Mouse (Mus musculus) thymus, adult 2 months (tissue): ENCODE data around the gene Mapkapk3. TPM values are rescaled to one million over a fixed set of nuclear protein-coding genes. Genes with fewer than 3 reads are reported as not detected.

Experiments used
- DNase-seq: peaks from one replicate; pipeline ENCODE4 v3.0.0; 2021
- H3K27ac ChIP-seq: fragments of 200-500 bp; 2 replicates; pipeline ENCODE4 v1.5.1; 2012; ENCODE audit warnings: low read length, control low read depth; ENCODE audit not compliant: control insufficient read depth, insufficient read depth
- H3K27me3 ChIP-seq: fragments of 200-500 bp; 2 replicates; pipeline ENCODE4 v1.6.1; 2012; ENCODE audit warnings: mild to moderate bottlenecking, low read length, moderate library complexity, mixed read lengths; ENCODE audit not compliant: control insufficient read depth, insufficient read depth
- H3K36me3 ChIP-seq: fragments of 200-500 bp; 2 replicates; pipeline ENCODE4 v1.6.1; 2012; ENCODE audit warnings: mild to moderate bottlenecking, low read length, moderate library complexity; ENCODE audit not compliant: control insufficient read depth, insufficient read depth
- H3K4me1 ChIP-seq: fragments of 200-500 bp; replicated peaks from 2 replicates; pipeline ENCODE4 v1.6.1; 2012; ENCODE audit warnings: low read length; ENCODE audit not compliant: control insufficient read depth, insufficient read depth
- H3K4me3 ChIP-seq: fragments of 200-500 bp; 2 replicates; pipeline ENCODE4 v1.5.1; 2012; ENCODE audit warnings: mild to moderate bottlenecking, low read length, control low read depth, moderate library complexity; ENCODE audit not compliant: control insufficient read depth, insufficient read depth
- CTCF ChIP-seq: fragments of 200-500 bp; IDR thresholded peaks from 2 replicates; pipeline ENCODE4 v1.5.1; 2012; ENCODE audit warnings: mild to moderate bottlenecking, control low read depth, low read length, moderate library complexity, borderline replicate concordance; ENCODE audit not compliant: control insufficient read depth, poor library complexity, insufficient read depth; ENCODE audit errors: extremely low read depth
- POLR2A ChIP-seq: fragments of 200-500 bp; IDR thresholded peaks from 2 replicates; pipeline ENCODE4 v1.6.1; 2012; ENCODE audit warnings: mild to moderate bottlenecking, low read length, control low read depth, moderate library complexity; ENCODE audit not compliant: control insufficient read depth, poor library complexity, insufficient read depth; ENCODE audit errors: extremely low read depth
- WGBS: fragments of 180-500 bp; shearing (Covaris S2); methylation state at CpG from one replicate; pipeline ENCODE4 v1.1.7; 2018; 5-methylcytosine and 5-hydroxymethylcytosine counted together
- polyA plus RNA-seq: library from polyadenylated mRNA; depleted of rRNA; stranded (reverse); fragments of >200 nt; gene quantifications from 2 replicates; pipeline ENCODE4 v1.2.3, GENCODE M21; 2012

The Mapkapk3 gene
- polyA plus RNA-seq, 1 experiment = 43.6 TPM

- no peak overlapping the region for H3K4me3 ChIP-seq
- H3K27ac ChIP-seq = no peak overlapping the region
- WGBS = 57% methylated on average over 8 of the region's 8 CpGs
- no peaks in the 10 kb centered on the region for H3K36me3 ChIP-seq
- H3K27me3 ChIP-seq = no peaks in the 10 kb centered on the region
- no peak for DNase-seq
- H3K4me1 ChIP-seq = peaks cover 31% of the 10 kb centered on the region
- TF ChIP-seq POLR2A (no peak), CTCF (no peak)
Measured at GRCm38 (mm10) chr9:107278527-107279377, 10.9 kb downstream of the Mapkapk3 start.

- DNase-seq = no peak
- no peaks in the 10 kb centered on the region for H3K27me3 ChIP-seq
- H3K4me3 ChIP-seq = no peak overlapping the region
- H3K36me3 ChIP-seq = no peaks in the 10 kb centered on the region
- peaks cover 36% of the 10 kb centered on the region for H3K4me1 ChIP-seq
- TF ChIP-seq POLR2A (no peak), CTCF (no peak)
- no peak overlapping the region for H3K27ac ChIP-seq
- 86% methylated on average over 4 of the region's 4 CpGs for WGBS
Measured at GRCm38 (mm10) chr9:107278126-107278525, 11.6 kb downstream of the Mapkapk3 start.

GRCm38 (mm10) chr9:107277603-107278002, 12.1 kb downstream of the Mapkapk3 start:
- Histone ChIP-seq H3K4me3 (no peak overlapping the region), H3K36me3 (no peaks in the 10 kb centered on the region), H3K27ac (no peak overlapping the region), H3K4me1 (peaks cover 37% of the 10 kb centered on the region), H3K27me3 (no peaks in the 10 kb centered on the region)
- DNase-seq = no peak
- TF ChIP-seq CTCF (no peak), POLR2A (no peak)
- 90% methylated on average over 7 of the region's 7 CpGs for WGBS

GRCm38 (mm10) chr9:107275710-107276109, 14.0 kb downstream of the Mapkapk3 start:
- WGBS = 93% methylated on average over 5 of the region's 5 CpGs
- no peaks in the 10 kb centered on the region for H3K27me3 ChIP-seq
- peaks cover 45% of the 10 kb centered on the region for H3K4me1 ChIP-seq
- H3K27ac ChIP-seq = no peak overlapping the region
- DNase-seq = no peak
- TF ChIP-seq POLR2A = no peak
- no peak for TF ChIP-seq CTCF
- H3K36me3 ChIP-seq = no peaks in the 10 kb centered on the region
- no peak overlapping the region for H3K4me3 ChIP-seq

GRCm38 (mm10) chr9:107274751-107275150, 14.9 kb downstream of the Mapkapk3 start:
- WGBS = 97% methylated on average over 6 of the region's 6 CpGs
- no peak overlapping the region for H3K27ac ChIP-seq
- TF ChIP-seq CTCF (no peak), POLR2A (no peak)
- no peak overlapping the region for H3K4me3 ChIP-seq
- H3K4me1 ChIP-seq = peaks cover 35% of the 10 kb centered on the region
- no peaks in the 10 kb centered on the region for H3K27me3 ChIP-seq
- no peaks in the 10 kb centered on the region for H3K36me3 ChIP-seq
- no peak for DNase-seq

- TF ChIP-seq CTCF (no peak), POLR2A (no peak)
- Histone ChIP-seq H3K4me1 (peaks cover 21% of the 10 kb centered on the region), H3K4me3 (no peak overlapping the region), H3K27me3 (no peaks in the 10 kb centered on the region), H3K36me3 (no peaks in the 10 kb centered on the region), H3K27ac (no peak overlapping the region)
- DNase-seq = no peak
- WGBS = 25% methylated on average over 10 of the region's 10 CpGs
Measured at GRCm38 (mm10) chr9:107273184-107273583, 16.5 kb downstream of the Mapkapk3 start.

- Histone ChIP-seq H3K4me3 (no peak overlapping the region), H3K36me3 (no peaks in the 10 kb centered on the region), H3K4me1 (peaks cover 19% of the 10 kb centered on the region), H3K27me3 (no peaks in the 10 kb centered on the region), H3K27ac (no peak overlapping the region)
- DNase-seq = no peak
- WGBS = 40% methylated on average over 4 of the region's 4 CpGs
- TF ChIP-seq CTCF = no peak
- no peak for TF ChIP-seq POLR2A
Measured at GRCm38 (mm10) chr9:107272284-107272683, 17.4 kb downstream of the Mapkapk3 start.
